Mouse (Mus musculus) megakaryocyte, embryonic 14.5 days (primary cell): ENCODE measurements around the gene Gtsf1l.

ENCODE experiments used
- FLI1 ChIP-seq: IDR thresholded peaks from 2 replicates; pipeline ENCODE4 v1.6.1; 2012; ENCODE audit warnings: low read length, inconsistent platforms, mixed read lengths
- GATA1 ChIP-seq: IDR thresholded peaks from 3 replicates; pipeline ENCODE4 v1.6.1; 2012; ENCODE audit warnings: mixed read lengths, low read length, inconsistent platforms, borderline replicate concordance

DNA sequence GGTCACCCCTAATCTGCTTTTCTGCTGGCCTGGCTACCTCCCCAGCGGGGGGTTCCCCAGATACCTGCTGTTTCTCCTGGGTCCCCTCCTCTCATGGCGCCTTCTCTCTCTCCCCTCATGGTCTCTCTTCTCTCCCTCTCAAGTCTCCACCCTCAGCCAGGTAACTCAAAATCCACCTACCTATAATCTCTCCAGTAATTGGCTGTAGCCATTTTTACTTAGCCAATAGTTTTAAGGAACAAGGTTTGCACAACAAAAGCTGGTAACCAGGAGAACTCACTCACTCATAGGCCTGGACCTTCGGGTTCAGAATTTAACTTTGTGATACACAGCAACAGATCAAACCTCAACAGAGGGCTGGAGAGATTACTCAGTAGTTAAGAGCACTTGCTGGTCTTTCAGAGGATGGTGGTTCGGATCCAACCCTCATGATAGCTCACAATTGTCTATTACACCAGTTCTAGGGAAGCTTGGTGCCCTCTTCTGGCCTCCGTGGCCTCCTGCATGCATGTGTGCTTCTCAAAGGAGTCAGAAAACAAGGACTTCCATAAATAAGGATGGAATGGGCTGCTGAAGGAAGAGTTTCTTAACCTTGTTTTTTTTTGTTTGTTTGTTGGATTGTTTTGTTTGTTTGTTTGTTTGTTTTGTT lies 1.9 kb upstream of the Gtsf1l start:
- TF ChIP-seq GATA1 (no peak), FLI1 (no peak)
